Mouse (Mus musculus) lung, postnatal 25 days (tissue): ENCODE results near the gene C5ar2.
"Not testable (repeated sequence)": the region's sequence is repeated elsewhere in the genome, so short reads cannot be mapped to it uniquely, and the experiment has no call there.

ENCODE experiments used
- DNase-seq: peaks from one replicate; pipeline ENCODE4 v3.0.0; 2022; ENCODE audit warnings: low spot score

The C5ar2 gene

GRCm38 (mm10) chr7:16244067-16244466 lies at the start of gene C5ar2:
Gene C5ar2, minus strand, starts transcription at chr7:16244154.
- peak; percentile 61 for DNase-seq

GRCm38 (mm10) chr7:16287791-16288190 lies 43.8 kb upstream of the C5ar2 start:
- DNase-seq, result no peak

- DNase-seq, result no peak
Measured at GRCm38 (mm10) chr7:16287016-16287415, 43.1 kb upstream of the C5ar2 start.

GRCm38 (mm10) chr7:16286026-16286961 lies 42.3 kb upstream of the C5ar2 start, which contains the start of gene Ccdc9:
Gene Ccdc9, minus strand, starts transcription at chr7:16286795.
- DNase-seq, result peak; percentile 100

- DNase-seq, result peak; percentile 86
Measured at GRCm38 (mm10) chr7:16285450-16286025, 41.6 kb upstream of the C5ar2 start.

- DNase-seq, result no peak
Measured at GRCm38 (mm10) chr7:16284904-16285303, 41.0 kb upstream of the C5ar2 start.

GRCm38 (mm10) chr7:16284001-16284400 lies 40.0 kb upstream of the C5ar2 start:
- no peak for DNase-seq

- no peak for DNase-seq
Measured at GRCm38 (mm10) chr7:16282334-16282733, 38.4 kb upstream of the C5ar2 start.

GRCm38 (mm10) chr7:16280721-16281120 lies 36.8 kb upstream of the C5ar2 start:
- no peak for DNase-seq

- no peak for DNase-seq
Measured at GRCm38 (mm10) chr7:16274922-16275890, 31.3 kb upstream of the C5ar2 start.

GRCm38 (mm10) chr7:16273766-16274140 lies 29.8 kb upstream of the C5ar2 start:
- DNase-seq, result peak; percentile 61

GRCm38 (mm10) chr7:16273081-16273765 lies 29.3 kb upstream of the C5ar2 start, which contains the start of gene Inafm1:
Gene Inafm1, minus strand, starts transcription at chr7:16273617.
- peak; percentile 91 for DNase-seq

GRCm38 (mm10) chr7:16272681-16273080 lies 28.7 kb upstream of the C5ar2 start:
- peak; percentile 57 for DNase-seq

GRCm38 (mm10) chr7:16271139-16271538 lies 27.2 kb upstream of the C5ar2 start:
- no peak for DNase-seq

- not testable (repeated sequence) for DNase-seq
Measured at GRCm38 (mm10) chr7:16266593-16266992, 22.6 kb upstream of the C5ar2 start.

GRCm38 (mm10) chr7:16265856-16266255 lies 21.9 kb upstream of the C5ar2 start:
- no peak for DNase-seq

GRCm38 (mm10) chr7:16263843-16264242 lies 19.9 kb upstream of the C5ar2 start:
- no peak for DNase-seq

GRCm38 (mm10) chr7:16263015-16263787 lies 19.2 kb upstream of the C5ar2 start:
- DNase-seq, result peak; percentile 79

- DNase-seq, result no peak
Measured at GRCm38 (mm10) chr7:16261097-16261496, 17.1 kb upstream of the C5ar2 start.

GRCm38 (mm10) chr7:16259110-16259590 lies 15.2 kb upstream of the C5ar2 start, which contains the start of gene C5ar1:
Gene C5ar1, minus strand, starts transcription at chr7:16259540.
- DNase-seq, result peak; percentile 29
